Mouse (Mus musculus) bone marrow, adult 2 months (tissue): ENCODE results near the gene C8b. TPM values are rescaled to one million over a fixed set of nuclear protein-coding genes. Genes with fewer than 3 reads are reported as not detected.

Experiments used
- H3K27ac ChIP-seq: fragments of 200-500 bp; 2 replicates; pipeline ENCODE4 v1.5.1; 2012; ENCODE audit warnings: low read depth, mild to moderate bottlenecking, control low read depth, inconsistent platforms, low read length; ENCODE audit not compliant: control insufficient read depth, poor library complexity, insufficient read depth
- H3K4me1 ChIP-seq: fragments of 200-500 bp; 2 replicates; pipeline ENCODE4 v1.6.1; 2011; ENCODE audit warnings: low read length; ENCODE audit not compliant: control insufficient read depth, insufficient read depth
- H3K4me3 ChIP-seq: fragments of 200-500 bp; replicated peaks from 2 replicates; pipeline ENCODE3; 2011; ENCODE audit warnings: mild to moderate bottlenecking, low read depth, low read length, control low read depth; ENCODE audit not compliant: control insufficient read depth
- CTCF ChIP-seq: fragments of 200-500 bp; IDR thresholded peaks from 2 replicates; pipeline ENCODE4 v1.5.1; 2011; ENCODE audit warnings: low read length, control low read depth; ENCODE audit not compliant: control insufficient read depth, insufficient read depth
- POLR2A ChIP-seq: fragments of 200-500 bp; IDR thresholded peaks from 2 replicates; pipeline ENCODE4 v1.6.1; 2011; ENCODE audit warnings: low read depth, mild to moderate bottlenecking, control low read depth, low read length, borderline replicate concordance; ENCODE audit not compliant: control insufficient read depth
- WGBS: fragments of 180-500 bp; shearing (Covaris S2); methylation state at CpG from one replicate; pipeline ENCODE4 v1.1.7; 2018; 5-methylcytosine and 5-hydroxymethylcytosine counted together
- polyA plus RNA-seq: library from polyadenylated mRNA; stranded (reverse); fragments of >200 nt; gene quantifications from 2 replicates; pipeline ENCODE4 v1.2.4, GENCODE M21; 2011; ENCODE audit warnings: low replicate concordance; ENCODE audit not compliant: missing spikeins, insufficient read depth, insufficient read length

The C8b gene
- polyA plus RNA-seq, 1 experiment, result not detected

DNA sequence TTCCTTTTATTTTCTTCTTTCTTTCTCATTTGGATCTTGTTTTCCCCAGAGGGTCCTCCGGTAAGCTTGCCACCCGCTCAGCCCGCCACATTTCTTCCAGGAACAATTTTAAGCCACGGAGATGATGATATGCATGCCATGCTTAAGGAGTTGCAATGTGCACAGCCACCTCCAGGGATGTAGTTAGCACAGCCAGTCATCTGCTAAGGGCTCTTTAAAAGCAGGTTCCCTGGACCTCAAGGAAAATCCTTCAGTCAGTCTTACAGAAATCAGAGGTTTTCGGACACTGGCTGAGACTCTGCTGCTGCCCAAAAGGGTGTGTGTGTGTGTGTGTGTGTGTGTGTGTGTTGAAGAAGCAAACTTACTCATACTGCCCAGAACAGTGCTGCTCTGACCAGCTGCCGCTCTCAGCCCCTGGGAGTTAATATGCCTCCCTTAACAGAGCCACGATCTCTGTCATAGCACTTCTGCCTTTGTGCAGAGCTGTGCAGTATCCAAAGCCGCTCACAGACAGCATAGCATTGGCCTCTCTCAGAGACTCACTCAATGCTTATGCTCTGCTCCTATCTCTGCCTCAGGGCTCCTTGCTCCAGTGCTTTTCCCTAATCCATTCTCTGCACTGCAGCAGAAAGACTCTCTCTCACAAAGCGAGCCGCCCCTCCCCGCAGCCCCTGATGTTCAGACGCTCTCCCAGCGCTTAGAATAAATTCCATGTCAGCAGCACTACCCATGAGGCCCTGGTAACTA lies 5.1 kb upstream of the C8b start:
- no peak overlapping the region for H3K4me3 ChIP-seq
- WGBS, result 82% methylated on average over 13 of the region's 13 CpGs
- no peak overlapping the region for H3K27ac ChIP-seq
- TF ChIP-seq POLR2A (no peak), CTCF (no peak)
- H3K4me1 ChIP-seq, result no peaks in the 10 kb centered on the region

DNA sequence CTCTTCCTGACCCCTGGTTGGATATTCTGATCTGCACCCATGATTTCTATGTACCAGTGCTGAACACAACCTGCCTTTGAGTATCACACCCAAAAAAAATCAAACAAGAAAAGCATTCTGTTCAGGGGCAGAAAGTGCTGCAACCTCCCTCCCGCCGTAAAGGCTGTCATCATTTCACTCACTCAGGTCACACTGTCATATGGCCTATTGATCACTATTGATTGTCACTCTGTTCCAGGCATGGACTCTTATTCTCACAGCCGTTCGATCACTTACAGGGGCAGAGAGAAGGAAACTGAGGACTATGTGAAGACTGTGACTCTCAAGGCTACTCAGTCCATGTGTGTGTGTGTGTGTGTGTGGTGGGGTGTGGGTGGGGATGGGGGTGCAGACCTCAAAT lies 2.1 kb downstream of the C8b start:
- 74% methylated on average over 4 of the region's 4 CpGs for WGBS

GRCm38 (mm10) chr4:104769602-104770001 lies 3.5 kb downstream of the C8b start:
- Histone ChIP-seq H3K27ac (no peak overlapping the region), H3K4me1 (no peaks in the 10 kb centered on the region), H3K4me3 (no peak overlapping the region)
- 81% methylated on average over 8 of the region's 8 CpGs for WGBS
- TF ChIP-seq CTCF (no peak), POLR2A (no peak)

More for the DNA sequence above, 2.1 kb downstream of the C8b start:
- Histone ChIP-seq H3K4me3 (no peak overlapping the region), H3K27ac (no peak overlapping the region), H3K4me1 (no peaks in the 10 kb centered on the region)
- TF ChIP-seq POLR2A (no peak), CTCF (no peak)

DNA sequence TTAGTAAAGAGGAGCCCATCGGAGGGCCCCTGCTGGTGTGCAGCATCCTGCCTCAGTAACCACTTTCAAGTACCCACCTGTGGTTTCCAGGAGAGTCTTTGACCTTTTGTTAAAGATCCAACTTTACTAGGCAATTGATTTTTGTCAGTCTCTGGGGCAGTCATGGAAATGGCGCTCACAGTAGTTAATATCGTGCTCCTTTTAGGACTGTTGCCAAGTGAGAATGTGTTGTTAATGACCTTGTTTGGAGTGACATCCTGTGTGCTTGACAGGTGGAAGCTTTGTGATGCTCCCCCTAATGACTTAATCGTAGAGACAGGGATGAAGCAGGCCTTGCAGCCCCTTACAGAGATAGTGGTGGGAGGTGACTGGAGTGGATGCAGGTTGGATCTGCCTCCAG lies 4.2 kb downstream of the C8b start:
- 73% methylated on average over 4 of the region's 4 CpGs for WGBS

GRCm38 (mm10) chr4:104775601-104776000 lies 9.5 kb downstream of the C8b start:
- H3K4me3 ChIP-seq, result no peak overlapping the region
- TF ChIP-seq CTCF (no peak), POLR2A (no peak)

More for the DNA sequence above, 4.2 kb downstream of the C8b start:
- Histone ChIP-seq H3K4me1 (no peaks in the 10 kb centered on the region), H3K4me3 (no peak overlapping the region), H3K27ac (no peak overlapping the region)
- TF ChIP-seq POLR2A (no peak), CTCF (no peak)

GRCm38 (mm10) chr4:104779460-104779859 lies 13.3 kb downstream of the C8b start:
- WGBS, result 85% methylated on average over 5 of the region's 5 CpGs
- no peak overlapping the region for H3K4me3 ChIP-seq
- H3K4me1 ChIP-seq, result no peaks in the 10 kb centered on the region
- no peak overlapping the region for H3K27ac ChIP-seq
- TF ChIP-seq POLR2A (no peak), CTCF (no peak)

More at GRCm38 (mm10) chr4:104775601-104776000, 9.5 kb downstream of the C8b start:
- 73% methylated on average over 3 of the region's 3 CpGs for WGBS
- Histone ChIP-seq H3K27ac (no peak overlapping the region), H3K4me1 (no peaks in the 10 kb centered on the region)

GRCm38 (mm10) chr4:104781441-104781840 lies 15.3 kb downstream of the C8b start:
- TF ChIP-seq POLR2A (no peak), CTCF (no peak)
- WGBS, result 77% methylated on average over 3 of the region's 3 CpGs
- H3K4me1 ChIP-seq, result no peaks in the 10 kb centered on the region
- H3K4me3 ChIP-seq, result no peak overlapping the region
- H3K27ac ChIP-seq, result no peak overlapping the region

- Histone ChIP-seq H3K4me3 (no peak overlapping the region), H3K27ac (no peak overlapping the region), H3K4me1 (no peaks in the 10 kb centered on the region)
- WGBS, result 47% methylated on average over 4 of the region's 4 CpGs
- no peak for TF ChIP-seq POLR2A
These were observed 16.2 kb downstream of the C8b start for GRCm38 (mm10) chr4:104782346-104782745.
